Mouse (Mus musculus) embryo, embryonic 10.5 days (tissue): ENCODE results near the gene Gpat3.

Experiments used
- DNase-seq: peaks from one replicate; pipeline ENCODE4 v3.0.0-alpha.2; 2015; ENCODE audit warnings: low spot score

Gpat3 gene

GRCm38 (mm10) chr5:100916416-100916815 lies 70.9 kb downstream of the Gpat3 start:
- no peak for DNase-seq

- peak; percentile 84 for DNase-seq
Measured at GRCm38 (mm10) chr5:100917252-100917774, 71.8 kb downstream of the Gpat3 start.

- DNase-seq, result peak; percentile 90
Measured at GRCm38 (mm10) chr5:100919069-100919468, 73.6 kb downstream of the Gpat3 start.

DNA sequence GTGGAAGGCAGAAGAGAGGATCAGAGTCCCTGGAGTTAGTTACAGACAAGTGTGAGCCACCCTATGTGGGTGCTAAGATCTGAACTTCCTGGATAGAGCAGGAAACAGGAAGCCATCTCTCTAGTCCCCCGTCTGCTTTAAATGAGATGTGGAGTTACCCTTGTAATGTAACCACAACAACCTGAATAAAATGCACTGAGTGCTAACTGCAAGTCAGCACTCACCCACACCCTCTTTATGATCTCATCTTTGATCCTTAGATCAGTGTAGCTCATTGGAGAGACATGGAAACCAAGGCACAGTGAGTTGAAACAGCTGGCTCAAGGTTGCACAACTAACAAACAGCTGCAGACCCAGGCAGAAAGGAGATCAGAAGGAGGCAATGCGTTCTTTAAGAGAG lies 84.2 kb downstream of the Gpat3 start:
- DNase-seq, result no peak

GRCm38 (mm10) chr5:100943716-100944115 lies 98.2 kb downstream of the Gpat3 start:
- DNase-seq, result no peak

DNA sequence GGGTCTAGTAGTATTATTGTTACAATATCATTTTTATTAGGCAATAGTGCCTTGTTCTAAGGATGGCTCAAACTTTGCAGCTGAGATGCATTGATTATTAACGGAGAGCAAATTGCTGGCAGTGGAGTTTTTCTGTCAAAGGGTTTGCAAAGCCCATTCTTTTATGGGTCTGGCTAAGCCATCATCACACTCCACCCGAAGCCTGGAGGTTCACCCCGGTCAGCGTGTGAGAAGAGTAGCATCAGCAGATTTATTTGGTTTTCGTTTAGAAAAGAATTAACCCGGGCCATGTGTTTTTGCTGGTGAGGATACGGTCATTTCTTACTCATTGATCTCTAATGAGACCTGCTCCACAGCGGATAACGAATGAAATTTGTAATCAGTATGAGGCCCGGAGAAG lies 99.8 kb downstream of the Gpat3 start:
- no peak for DNase-seq
